Comparison of ENCODE assay signal across 8 mouse cellular contexts in genomic region chr6:87671353-87671752, GRCm38 (mm10). TPM values are rescaled to one million over a fixed set of nuclear protein-coding genes. Genes with fewer than 3 reads are reported as not detected.
DNase-seq lines count a peak whose midpoint lies in the region; ATAC-seq and TF ChIP-seq lines count a peak whose summit lies in the region.

No protein-coding gene starts in this region.

- intact Hi-C loops in heart, postnatal 14 days (cut with DNase I) = loop anchor here (2.0 to 5.0 kb wide), 4 partner anchors 55 to 274 kb away; no protein-coding TSS in a partner anchor
- intact Hi-C loops in left cerebral cortex, postnatal 4 days (cut with DNase I) = loop anchor here (10.0 kb wide), 1 partner anchor 277 kb away; no protein-coding TSS in a partner anchor

- no peak for ATAC-seq in heart, postnatal 0 days (ENCODE audit: insufficient read depth, low read depth)
- ATAC-seq in forebrain, postnatal 0 days = no peak

- H3K79me2 ChIP-seq in MEL (ENCODE audit: control insufficient read depth, insufficient read depth, low read length, poor library complexity) (peaks cover 7% of the 10 kb centered on the region), macrophage (ENCODE audit: inconsistent target) (peaks cover 13% of the 10 kb centered on the region; the same call in 1 of the 2 replicates)

- no peak for TF ChIP-seq CTCF in heart, postnatal 0 days (IDR thresholded peaks at IDR 0.05; ENCODE audit: low read depth)
- TF ChIP-seq CTCF in MEL (IDR thresholded peaks at IDR 0.05 in 2 of 3, conservative IDR thresholded peaks at IDR 0.05 in 1 of 3; ENCODE audit: control insufficient read depth in 1 of 3, insufficient read depth in 1 of 3, low read depth in 2 of 3, low read length in 3 of 3, poor library complexity in 1 of 3, severe bottlenecking in 1 of 3) = no peak
- no peak for TF ChIP-seq CTCF in forebrain, postnatal 0 days (IDR thresholded peaks at IDR 0.05; ENCODE audit: low read depth)

- H3K36me3 ChIP-seq in heart, postnatal 0 days (replicated peaks; ENCODE audit: control insufficient read depth, insufficient read depth, low read length) = no peaks in the 10 kb centered on the region
- H3K36me3 ChIP-seq in MEL (ENCODE audit: control insufficient read depth in 1 of 2, insufficient read depth in 2 of 2, low read length in 2 of 2) (peaks cover 0 to 35% of the 10 kb centered on the region in 2 experiments; a peak in 2 of 4 replicates), macrophage (ENCODE audit: inconsistent target) (no peaks in the 10 kb centered on the region)
- no peaks in the 10 kb centered on the region for H3K36me3 ChIP-seq in forebrain, postnatal 0 days (ENCODE audit: insufficient read depth)

- TF ChIP-seq EP300 in heart, postnatal 0 days (IDR thresholded peaks at IDR 0.05; ENCODE audit: low read depth) = no peak
- TF ChIP-seq EP300 in MEL (IDR thresholded peaks at IDR 0.05; ENCODE audit: low read depth in 1 of 2, low read length in 2 of 2) = no peak

- 4% methylated on average over 8 of the region's 8 CpGs for WGBS in heart, postnatal 0 days
- WGBS in forebrain, postnatal 0 days = 14% methylated on average over 8 of the region's 8 CpGs
- WGBS in macrophage (ENCODE audit: missing documents) = 3% methylated on average over 8 of the region's 8 CpGs

- peaks cover 6% of the 10 kb centered on the region for H3K4me1 ChIP-seq in heart, postnatal 0 days (ENCODE audit: control insufficient read depth, insufficient read depth)
- peaks cover 15 to 26% of the 10 kb centered on the region in 2 experiments for H3K4me1 ChIP-seq in MEL (ENCODE audit: control insufficient read depth in 1 of 2, insufficient read depth in 2 of 2, low read length in 2 of 2)
- H3K4me1 ChIP-seq in forebrain, postnatal 0 days (ENCODE audit: insufficient read depth) = 0 out of 2 replicates have a peak, but pooled peaks cover 12% of the 10 kb centered on the region

- peak overlapping the region; percentile 95 for H3K4me2 ChIP-seq in heart, postnatal 0 days (ENCODE audit: low read depth, low read length)
- H3K4me2 ChIP-seq in forebrain, postnatal 0 days (ENCODE audit: low read depth) = peak overlapping the region; percentile 70

- H3K9me3 ChIP-seq in heart, postnatal 0 days (replicated peaks; ENCODE audit: control insufficient read depth, low read length) = no peaks in the 10 kb centered on the region
- no peaks in the 10 kb centered on the region for H3K9me3 ChIP-seq in MEL (replicated peaks; ENCODE audit: insufficient read depth, low read length)
- no peaks in the 10 kb centered on the region for H3K9me3 ChIP-seq in forebrain, postnatal 0 days (ENCODE audit: low read length)

- TF ChIP-seq POLR2A in MEL (IDR thresholded peaks at IDR 0.05; ENCODE audit: control insufficient read depth in 1 of 2, insufficient read depth in 1 of 2, low read depth in 1 of 2, low read length in 2 of 2, poor library complexity in 1 of 2) = no peak

- no peak for TF ChIP-seq RAD21 in MEL (IDR thresholded peaks at IDR 0.05; ENCODE audit: low read depth, low read length)

- peak overlapping the region; percentile 68 for H3K9ac ChIP-seq in heart, postnatal 0 days (replicated peaks; ENCODE audit: low read depth, low read length)
- peak overlapping the region; percentile 72 for H3K9ac ChIP-seq in MEL (ENCODE audit: control insufficient read depth, low read depth, low read length, poor library complexity, severe bottlenecking)
- peak overlapping the region; percentile 31 for H3K9ac ChIP-seq in forebrain, postnatal 0 days

- H3K27ac ChIP-seq in heart, postnatal 0 days (ENCODE audit: low read depth) = peak overlapping the region; percentile 15; the same call in 1 of the 2 replicates
- H3K27ac ChIP-seq in MEL (ENCODE audit: control insufficient read depth, low read depth, low read length) (peak overlapping the region; percentile 48), macrophage (no peak overlapping the region)
- H3K27ac ChIP-seq in forebrain, postnatal 0 days (ENCODE audit: low read depth, low read length) = no peak overlapping the region

- DNase-seq in heart, postnatal 0 days (ENCODE audit: low spot score) = no peak
- DNase-seq in heart, postnatal 14 days = no peak
- DNase-seq in MEL (ENCODE audit: low read depth, low spot score) = peak; percentile 68
- no peak for DNase-seq in forebrain, postnatal 0 days
- no peak for DNase-seq in T-cell, adult 2 months (ENCODE audit: low spot score)
- DNase-seq in left cerebral cortex, postnatal 4 days = no peak
- no peak for DNase-seq in retina, embryonic 14.5 days (ENCODE audit: low spot score)

- no peaks in the 10 kb centered on the region for H3K27me3 ChIP-seq in heart, postnatal 0 days (ENCODE audit: control insufficient read depth, insufficient read depth, low read length)
- H3K27me3 ChIP-seq in MEL (ENCODE audit: control insufficient read depth in 1 of 2, insufficient read depth in 2 of 2, low read length in 2 of 2) = no peaks in the 10 kb centered on the region
- no peaks in the 10 kb centered on the region for H3K27me3 ChIP-seq in forebrain, postnatal 0 days (ENCODE audit: insufficient read depth, low read length)

- peak overlapping the region; percentile 87 for H3K4me3 ChIP-seq in heart, postnatal 0 days (ENCODE audit: low read depth, low read length)
- H3K4me3 ChIP-seq in MEL (ENCODE audit: control insufficient read depth in 1 of 2, insufficient read depth in 1 of 2, low read depth in 2 of 2, low read length in 2 of 2) (peak overlapping the region; percentile 64 to 81), macrophage (ENCODE audit: inconsistent target) (peak overlapping the region; percentile 70)
- peak overlapping the region; percentile 47 for H3K4me3 ChIP-seq in forebrain, postnatal 0 days (ENCODE audit: low read depth, low read length)

TF ChIP-seq in MEL, 35 proteins besides CTCF, POLR2A, EP300 and RAD21 (continues in another document):
- TF ChIP-seq GABPA (IDR thresholded peaks at IDR 0.05; ENCODE audit: low read depth, low read length) (no peak), KAT2A (conservative IDR thresholded peaks at IDR 0.05; ENCODE audit: low read depth, low read length) (no peak), NELFE (IDR thresholded peaks at IDR 0.05; ENCODE audit: low read depth, low read length) (no peak), TBP (IDR thresholded peaks at IDR 0.05; ENCODE audit: low read depth, low read length) (peak; percentile 40; the same call in 1 of the 2 replicates), ZNF384 (IDR thresholded peaks at IDR 0.05; ENCODE audit: low read depth, low read length) (no peak), POLR2AphosphoS2 (IDR thresholded peaks at IDR 0.05; ENCODE audit: low read length) (no peak), E2F4 (IDR thresholded peaks at IDR 0.05; ENCODE audit: borderline replicate concordance, low read depth, low read length) (no peak), NRF1 (IDR thresholded peaks at IDR 0.05; ENCODE audit: insufficient read depth, low read depth, low read length, poor library complexity, severe bottlenecking) (no peak), TCF12 (IDR thresholded peaks at IDR 0.05; ENCODE audit: low read depth, low read length) (no peak), MYC (IDR thresholded peaks at IDR 0.05; ENCODE audit: low read depth, low read length) (no peak), USF2 (IDR thresholded peaks at IDR 0.05; ENCODE audit: borderline replicate concordance in 1 of 2, insufficient read depth in 1 of 2, low read depth in 1 of 2, low read length in 2 of 2) (no peak), ZMIZ1 (IDR thresholded peaks at IDR 0.05; ENCODE audit: low read depth, low read length) (no peak), MEF2A (IDR thresholded peaks at IDR 0.05; ENCODE audit: extremely low read depth, insufficient replicate concordance, low read depth, low read length, poor library complexity, severe bottlenecking) (no peak), CHD1 (IDR thresholded peaks at IDR 0.05; ENCODE audit: low read depth, low read length) (no peak), RCOR1 (IDR thresholded peaks at IDR 0.05; ENCODE audit: low read depth, low read length) (no peak), MAFK (IDR thresholded peaks at IDR 0.05; ENCODE audit: borderline replicate concordance, low read depth, low read length) (no peak), POLR2AphosphoS5 (IDR thresholded peaks at IDR 0.05; ENCODE audit: borderline replicate concordance, low read depth, low read length) (no peak)

RNA-seq across cellular contexts. Expression of gene Aplf, which starts 0.6 kb away (rescaled TPM):
- 1.6 and 2.0 TPM in 2 replicates for total RNA-seq in heart, postnatal 0 days (2014; rRNA removed; ENCODE audit: low replicate concordance)
- 2.7 and 4.2 TPM in 2 replicates for polyA plus RNA-seq in heart, postnatal 0 days (2015; fragmentation: Nextera tagmentation; extraction: Ambion mirVana)
- 1 to 10 TPM; 2.4 to 2.6 TPM for total RNA-seq in heart, postnatal 14 days (2021)
- 12.6 and 14.5 TPM in 2 replicates for total RNA-seq in MEL (2012; rRNA removed)
- polyA plus RNA-seq in MEL (2012; ENCODE audit: insufficient read depth in 1 of 2, insufficient read length in 2 of 2, low read depth in 1 of 2, low replicate concordance in 2 of 2, missing spikeins in 1 of 2) = 10 to 100 TPM in 1 of 2 experiments, not detected in 1; 20.3 TPM
- total RNA-seq in forebrain, postnatal 0 days (2014; rRNA removed) = 8.1 and 9.1 TPM in 2 replicates
- polyA plus RNA-seq in forebrain, postnatal 0 days (2015; fragmentation: Nextera tagmentation; extraction: Ambion mirVana) = 8.8 and 12.0 TPM in 2 replicates
- 10 to 100 TPM in 3 of 26 experiments, 1 to 10 TPM in 21, under 1 TPM in 2; 0.90 to 13.7 (median 3.1) TPM for total RNA-seq in macrophage (2018; cell fraction: chromatin; rRNA removed)
- 1 to 10 TPM; 2.1 to 7.0 (median 3.8) TPM for total RNA-seq in macrophage (2018; cell fraction: cytosol; rRNA removed)
- total RNA-seq in macrophage (2018; cell fraction: nucleus; rRNA removed) = 1 to 10 TPM; 1.4 to 7.9 (median 2.8) TPM
- 3.7 to 8.1 TPM (median 7.2 TPM) in 3 replicates for polyA plus RNA-seq in macrophage (2018)
- 10 to 100 TPM; 11.6 to 12.4 TPM for total RNA-seq in left cerebral cortex, postnatal 4 days (2021)

RNA-seq across cellular contexts. Expression of gene Efcc1, which starts 59.3 kb away (rescaled TPM):
- 0.77 TPM in 1 of 2 replicates, not detected in the other for total RNA-seq in heart, postnatal 0 days (2014; rRNA removed; ENCODE audit: low replicate concordance)
- 0.62 and 0.75 TPM in 2 replicates for polyA plus RNA-seq in heart, postnatal 0 days (2015; fragmentation: Nextera tagmentation; extraction: Ambion mirVana)
- 1 to 10 TPM; 3.1 to 3.2 TPM for total RNA-seq in heart, postnatal 14 days (2021)
- total RNA-seq in MEL (2012; rRNA removed) = 0.27 TPM in 1 of 2 replicates, not detected in the other
- polyA plus RNA-seq in MEL (2012; ENCODE audit: insufficient read depth in 1 of 2, insufficient read length in 2 of 2, low read depth in 1 of 2, low replicate concordance in 2 of 2, missing spikeins in 1 of 2) = 1 to 10 TPM in 1 of 2 experiments, not detected in 1; 1.2 TPM
- total RNA-seq in forebrain, postnatal 0 days (2014; rRNA removed) = 4.8 and 7.3 TPM in 2 replicates
- 4.7 and 7.8 TPM in 2 replicates for polyA plus RNA-seq in forebrain, postnatal 0 days (2015; fragmentation: Nextera tagmentation; extraction: Ambion mirVana)
- total RNA-seq in macrophage (2018; cell fraction: chromatin; rRNA removed) = 1 to 10 TPM in 4 of 26 experiments, under 1 TPM in 4, not detected in 18; 0.25 to 2.8 (median 1.1) TPM
- under 1 TPM in 2 of 26 experiments, not detected in 24; 0.05 to 0.09 TPM for total RNA-seq in macrophage (2018; cell fraction: cytosol; rRNA removed)
- total RNA-seq in macrophage (2018; cell fraction: nucleus; rRNA removed) = under 1 TPM in 5 of 26 experiments, not detected in 21; 0.17 to 0.96 (median 0.24) TPM
- not detected in 3 replicates for polyA plus RNA-seq in macrophage (2018)
- 1 to 10 TPM; 3.4 to 6.2 TPM for total RNA-seq in left cerebral cortex, postnatal 4 days (2021)

Comparison
In these comparisons a context has a peak if more than half of its experiments do, and no peak if none do; other contexts are left out.
1. H3K27ac ChIP-seq: peak in heart, postnatal 0 days (single experiment) and MEL (single experiment); none in forebrain, postnatal 0 days (single experiment) and macrophage (single experiment).
2. Peak in every context shown above with its lines, with median percentiles within 50 percentile points of each other: H3K4me3 ChIP-seq and H3K9ac ChIP-seq.